Mouse (Mus musculus) midbrain, embryonic 10.5 days (tissue): ENCODE measurements around the gene Imp3. TPM values are rescaled to one million over a fixed set of nuclear protein-coding genes. Genes with fewer than 3 reads are reported as not detected.
A peak's percentile ranks its signal among the peaks of the same experiment; 100 is the strongest.
"Not testable (repeated sequence)": the region's sequence is repeated elsewhere in the genome, so short reads cannot be mapped to it uniquely, and the experiment has no call there.

Source experiments
- DNase-seq: peaks from one replicate; pipeline ENCODE4 v3.0.0-alpha.2; 2017; ENCODE audit warnings: low spot score
- H3K27ac ChIP-seq: fragments of 300-500 bp; sonication (generic); replicated peaks from 2 replicates; pipeline ENCODE4 v1.5.1; 2016; ENCODE audit warnings: mild to moderate bottlenecking
- H3K27me3 ChIP-seq: fragments of 300-500 bp; sonication (generic); 2 replicates; pipeline ENCODE4 v1.6.1; 2016; ENCODE audit warnings: low read depth, mild to moderate bottlenecking; ENCODE audit not compliant: poor library complexity, severe bottlenecking
- H3K36me3 ChIP-seq: fragments of 300-500 bp; sonication (generic); 2 replicates; pipeline ENCODE4 v1.6.1; 2016; ENCODE audit warnings: mild to moderate bottlenecking, moderate library complexity
- H3K4me1 ChIP-seq: fragments of 300-500 bp; sonication (generic); 2 replicates; pipeline ENCODE4 v1.6.1; 2016
- H3K4me3 ChIP-seq: fragments of 300-500 bp; sonication (generic); 2 replicates; pipeline ENCODE4 v1.5.1; 2016; ENCODE audit warnings: mild to moderate bottlenecking, moderate library complexity
- H3K9me3 ChIP-seq: fragments of 300-500 bp; sonication (generic); replicated peaks from 2 replicates; pipeline ENCODE4 v1.6.1; 2016; ENCODE audit warnings: mild to moderate bottlenecking
- WGBS: fragments of 180-500 bp; shearing (Covaris S2); methylation state at CpG from one replicate; pipeline ENCODE4 v1.1.7; 2016; 5-methylcytosine and 5-hydroxymethylcytosine counted together
- polyA plus RNA-seq: library from polyadenylated mRNA; unstranded; fragments of >200 nt; fragmentation: Nextera tagmentation; extraction: Ambion mirVana; gene quantifications from 2 replicates; pipeline ENCODE4 v1.2.1, GENCODE M21; 2016

Gene Imp3
- polyA plus RNA-seq, 1 experiment from 2014 or later, result 65.2 TPM

GRCm38 (mm10) chr9:56901187-56901586, 36.1 kb upstream of the Imp3 start:
- WGBS, result 81% methylated on average over 8 of the region's 8 CpGs
- Histone ChIP-seq H3K9me3 (no peaks in the 10 kb centered on the region), H3K36me3 (no peaks in the 10 kb centered on the region), H3K27me3 (no peaks in the 10 kb centered on the region), H3K4me1 (0 out of 2 replicates have a peak, but pooled peaks cover 5% of the 10 kb centered on the region), H3K27ac (no peak overlapping the region), H3K4me3 (no peak overlapping the region)
- DNase-seq, result no peak

- Histone ChIP-seq H3K4me3 (no peak overlapping the region), H3K27ac (no peak overlapping the region), H3K9me3 (no peaks in the 10 kb centered on the region), H3K27me3 (no peaks in the 10 kb centered on the region), H3K4me1 (0 out of 2 replicates have a peak, but pooled peaks cover 5% of the 10 kb centered on the region), H3K36me3 (no peaks in the 10 kb centered on the region)
- 87% methylated on average over 3 of the region's 3 CpGs for WGBS
- DNase-seq, result no peak
Observed at GRCm38 (mm10) chr9:56903662-56904061, 33.6 kb upstream of the Imp3 start.

- Histone ChIP-seq H3K27me3 (no peaks in the 10 kb centered on the region), H3K4me3 (no peak overlapping the region), H3K4me1 (peaks cover 11% of the 10 kb centered on the region; the same call in 1 of the 2 replicates), H3K9me3 (no peaks in the 10 kb centered on the region), H3K36me3 (no peaks in the 10 kb centered on the region), H3K27ac (no peak overlapping the region)
- DNase-seq, result no peak
- WGBS, result 87% methylated on average over 9 of the region's 9 CpGs
Observed at GRCm38 (mm10) chr9:56907549-56907948, 29.7 kb upstream of the Imp3 start.

- H3K4me1 ChIP-seq, result peaks cover 11% of the 10 kb centered on the region; the same call in 1 of the 2 replicates
- not testable (repeated sequence) for H3K27me3 ChIP-seq, H3K9me3 ChIP-seq, DNase-seq, H3K4me3 ChIP-seq, H3K36me3 ChIP-seq, H3K27ac ChIP-seq
- 58% methylated on average over 4 of the region's 4 CpGs for WGBS
Observed at GRCm38 (mm10) chr9:56909991-56910390, 27.3 kb upstream of the Imp3 start.

GRCm38 (mm10) chr9:56911017-56911416, 26.3 kb upstream of the Imp3 start:
- no peak overlapping the region for H3K27ac ChIP-seq
- no peaks in the 10 kb centered on the region for H3K27me3 ChIP-seq
- DNase-seq, result no peak
- H3K9me3 ChIP-seq, result no peaks in the 10 kb centered on the region
- 64% methylated on average over 1 of the region's 1 CpGs for WGBS
- no peak overlapping the region for H3K4me3 ChIP-seq
- peaks cover 11% of the 10 kb centered on the region; the same call in 1 of the 2 replicates for H3K4me1 ChIP-seq
- H3K36me3 ChIP-seq, result peaks cover 16% of the 10 kb centered on the region

GRCm38 (mm10) chr9:56913991-56914390, 23.3 kb upstream of the Imp3 start:
- Histone ChIP-seq H3K9me3 (no peaks in the 10 kb centered on the region), H3K27ac (no peak overlapping the region), H3K27me3 (no peaks in the 10 kb centered on the region), H3K36me3 (peaks cover 46% of the 10 kb centered on the region), H3K4me1 (peaks cover 11% of the 10 kb centered on the region; the same call in 1 of the 2 replicates), H3K4me3 (no peak overlapping the region)
- no peak for DNase-seq
- WGBS, result 89% methylated on average over 9 of the region's 9 CpGs

- Histone ChIP-seq H3K27ac (no peak overlapping the region), H3K9me3 (no peaks in the 10 kb centered on the region), H3K4me1 (peaks cover 3% of the 10 kb centered on the region; the same call in 1 of the 2 replicates), H3K36me3 (peaks cover 56% of the 10 kb centered on the region), H3K27me3 (no peaks in the 10 kb centered on the region), H3K4me3 (no peak overlapping the region)
- WGBS, result 94% methylated on average over 1 of the region's 1 CpGs
- DNase-seq, result no peak
Observed at GRCm38 (mm10) chr9:56915116-56915515, 22.2 kb upstream of the Imp3 start.

GRCm38 (mm10) chr9:56915695-56916410, 21.4 kb upstream of the Imp3 start:
- Histone ChIP-seq H3K36me3 (peaks cover 63% of the 10 kb centered on the region), H3K4me1 (peaks cover 3% of the 10 kb centered on the region; the same call in 1 of the 2 replicates), H3K4me3 (no peak overlapping the region), H3K27me3 (no peaks in the 10 kb centered on the region), H3K27ac (no peak overlapping the region), H3K9me3 (no peaks in the 10 kb centered on the region)
- DNase-seq, result no peak
- 83% methylated on average over 5 of the region's 5 CpGs for WGBS

GRCm38 (mm10) chr9:56917131-56917530, 20.1 kb upstream of the Imp3 start:
- no peak overlapping the region for H3K4me3 ChIP-seq
- WGBS, result 84% methylated on average over 2 of the region's 2 CpGs
- H3K27me3 ChIP-seq, result no peaks in the 10 kb centered on the region
- no peak overlapping the region for H3K27ac ChIP-seq
- H3K4me1 ChIP-seq, result no peaks in the 10 kb centered on the region
- H3K9me3 ChIP-seq, result no peaks in the 10 kb centered on the region; the same call in 1 of the 2 replicates
- peaks cover 75% of the 10 kb centered on the region for H3K36me3 ChIP-seq
- DNase-seq, result no peak

- Histone ChIP-seq H3K9me3 (no peaks in the 10 kb centered on the region; the same call in 1 of the 2 replicates), H3K36me3 (peaks cover 89% of the 10 kb centered on the region), H3K4me3 (no peak overlapping the region), H3K27ac (no peak overlapping the region), H3K27me3 (no peaks in the 10 kb centered on the region), H3K4me1 (peaks cover 8% of the 10 kb centered on the region)
- no peak for DNase-seq
- 92% methylated on average over 13 of the region's 13 CpGs for WGBS
Observed at GRCm38 (mm10) chr9:56918466-56918865, 18.8 kb upstream of the Imp3 start.

- Histone ChIP-seq H3K36me3 (peaks cover 82% of the 10 kb centered on the region), H3K27me3 (no peaks in the 10 kb centered on the region), H3K4me1 (peaks cover 48% of the 10 kb centered on the region), H3K9me3 (no peaks in the 10 kb centered on the region; the same call in 1 of the 2 replicates), H3K27ac (no peak overlapping the region), H3K4me3 (no peak overlapping the region)
- DNase-seq, result no peak
- WGBS, result 90% methylated on average over 4 of the region's 4 CpGs
Observed at GRCm38 (mm10) chr9:56922746-56923145, 14.5 kb upstream of the Imp3 start.

- DNase-seq, result no peak
- 79% methylated on average over 8 of the region's 8 CpGs for WGBS
- peak overlapping the region; percentile 75 for H3K4me3 ChIP-seq
- peaks cover 1% of the 10 kb centered on the region; the same call in 1 of the 2 replicates for H3K27me3 ChIP-seq
- H3K27ac ChIP-seq, result peak overlapping the region; percentile 61
- peaks cover 56% of the 10 kb centered on the region for H3K4me1 ChIP-seq
- H3K9me3 ChIP-seq, result no peaks in the 10 kb centered on the region; the same call in 1 of the 2 replicates
- H3K36me3 ChIP-seq, result peaks cover 69% of the 10 kb centered on the region
Observed at GRCm38 (mm10) chr9:56923841-56924650, 13.2 kb upstream of the Imp3 start.

GRCm38 (mm10) chr9:56924651-56925027, 12.6 kb upstream of the Imp3 start:
- WGBS, result 49% methylated on average over 7 of the region's 7 CpGs
- H3K4me1 ChIP-seq, result peaks cover 57% of the 10 kb centered on the region
- no peaks in the 10 kb centered on the region; the same call in 1 of the 2 replicates for H3K9me3 ChIP-seq
- H3K36me3 ChIP-seq, result peaks cover 63% of the 10 kb centered on the region
- peak overlapping the region; percentile 75 for H3K4me3 ChIP-seq
- H3K27me3 ChIP-seq, result peaks cover 7% of the 10 kb centered on the region
- H3K27ac ChIP-seq, result peak overlapping the region; percentile 61
- no peak for DNase-seq
